Mouse (Mus musculus): ENCODE data around the gene Pax5. TPM values are rescaled to one million over a fixed set of nuclear protein-coding genes. Genes with fewer than 3 reads are reported as not detected.
A peak's percentile ranks its signal among the peaks of the same experiment; 100 is the strongest.

Pax5 gene
- total and polyA plus RNA-seq, 3 experiments, result 0.68 to 1.5 (median 1.1) TPM

- Histone ChIP-seq H3K4me1 (ENCODE audit: control insufficient read depth, insufficient read depth, low read length) (no peaks in the 10 kb centered on the region), H3K9ac (ENCODE audit: low read depth, low read length) (no peak overlapping the region), H3K27ac (no peak overlapping the region), H3K27me3 (ENCODE audit: control insufficient read depth, insufficient read depth, low read length) (peaks cover 31% of the 10 kb centered on the region), H3K36me3 (ENCODE audit: control insufficient read depth, insufficient read depth, low read length) (no peaks in the 10 kb centered on the region), H3K4me3 (peak overlapping the region; percentile 35), H3K79me2 (replicated peaks; ENCODE audit: control insufficient read depth, insufficient read depth, low read length) (no peaks in the 10 kb centered on the region)
- intact Hi-C loops (cut with DNase I), result no loop called here
- DNase-seq, result peak in 1 of 2 experiments; percentile 21
- no peak for TF ChIP-seq POLR2A (IDR thresholded peaks at IDR 0.05; ENCODE audit: insufficient read depth, low read depth, low read length)
- no peak for TF ChIP-seq CTCF (IDR thresholded peaks at IDR 0.05)
- no peak for TF ChIP-seq EP300 (IDR thresholded peaks at IDR 0.05; ENCODE audit: insufficient read depth, low read depth, low read length)
- under 1% methylated on average over 66 of the region's 66 CpGs for WGBS
These were observed 6.5 kb downstream of the Pax5 start for GRCm38 (mm10) chr4:44703686-44704368.

- H3K79me2 ChIP-seq (replicated peaks; ENCODE audit: control insufficient read depth, insufficient read depth, low read length), result no peaks in the 10 kb centered on the region
- no peak overlapping the region for H3K9ac ChIP-seq (ENCODE audit: low read depth, low read length)
- no peak overlapping the region for H3K27ac ChIP-seq
- peak in 1 of 2 experiments; percentile 22 for DNase-seq
- no peaks in the 10 kb centered on the region for H3K36me3 ChIP-seq (ENCODE audit: control insufficient read depth, insufficient read depth, low read length)
- no peaks in the 10 kb centered on the region for H3K4me1 ChIP-seq (ENCODE audit: control insufficient read depth, insufficient read depth, low read length)
- H3K27me3 ChIP-seq (ENCODE audit: control insufficient read depth, insufficient read depth, low read length), result peaks cover 34% of the 10 kb centered on the region
- no peak overlapping the region; the same call in 1 of the 2 replicates for H3K4me3 ChIP-seq
- WGBS, result 3% methylated on average over 58 of the region's 58 CpGs
- TF ChIP-seq POLR2A (IDR thresholded peaks at IDR 0.05; ENCODE audit: insufficient read depth, low read depth, low read length) (no peak), EP300 (IDR thresholded peaks at IDR 0.05; ENCODE audit: insufficient read depth, low read depth, low read length) (no peak), CTCF (IDR thresholded peaks at IDR 0.05) (no peak)
- intact Hi-C loops (cut with DNase I), result no loop called here
These were observed 7.2 kb downstream of the Pax5 start for GRCm38 (mm10) chr4:44702891-44703685.

- peak in 1 of 2 experiments; percentile 23 for DNase-seq
- Histone ChIP-seq H3K9ac (ENCODE audit: low read depth, low read length) (no peak overlapping the region), H3K27me3 (ENCODE audit: control insufficient read depth, insufficient read depth, low read length) (peaks cover 34% of the 10 kb centered on the region), H3K27ac (no peak overlapping the region), H3K36me3 (ENCODE audit: control insufficient read depth, insufficient read depth, low read length) (no peaks in the 10 kb centered on the region), H3K79me2 (replicated peaks; ENCODE audit: control insufficient read depth, insufficient read depth, low read length) (no peaks in the 10 kb centered on the region), H3K4me3 (no peak overlapping the region), H3K4me1 (ENCODE audit: control insufficient read depth, insufficient read depth, low read length) (no peaks in the 10 kb centered on the region)
- intact Hi-C loops (cut with DNase I), result no loop called here
- no peak for TF ChIP-seq EP300 (IDR thresholded peaks at IDR 0.05; ENCODE audit: insufficient read depth, low read depth, low read length)
- no peak for TF ChIP-seq CTCF (IDR thresholded peaks at IDR 0.05)
- no peak for TF ChIP-seq POLR2A (IDR thresholded peaks at IDR 0.05; ENCODE audit: insufficient read depth, low read depth, low read length)
- 2% methylated on average over 25 of the region's 25 CpGs for WGBS
These were observed 8.2 kb downstream of the Pax5 start for GRCm38 (mm10) chr4:44702011-44702527.

- WGBS, result 3% methylated on average over 9 of the region's 9 CpGs
- intact Hi-C loops (cut with DNase I), result no loop called here
- Histone ChIP-seq H3K9ac (ENCODE audit: low read depth, low read length) (no peak overlapping the region), H3K27ac (no peak overlapping the region), H3K4me3 (no peak overlapping the region), H3K4me1 (ENCODE audit: control insufficient read depth, insufficient read depth, low read length) (no peaks in the 10 kb centered on the region), H3K36me3 (ENCODE audit: control insufficient read depth, insufficient read depth, low read length) (no peaks in the 10 kb centered on the region), H3K27me3 (ENCODE audit: control insufficient read depth, insufficient read depth, low read length) (peaks cover 32% of the 10 kb centered on the region), H3K79me2 (replicated peaks; ENCODE audit: control insufficient read depth, insufficient read depth, low read length) (no peaks in the 10 kb centered on the region)
- TF ChIP-seq POLR2A (IDR thresholded peaks at IDR 0.05; ENCODE audit: insufficient read depth, low read depth, low read length) (no peak), CTCF (IDR thresholded peaks at IDR 0.05) (no peak), EP300 (IDR thresholded peaks at IDR 0.05; ENCODE audit: insufficient read depth, low read depth, low read length) (no peak)
- DNase-seq, result no peak
These were observed 8.8 kb downstream of the Pax5 start for GRCm38 (mm10) chr4:44701513-44701912.

- TF ChIP-seq CTCF (IDR thresholded peaks at IDR 0.05), result no peak
- no peak for TF ChIP-seq POLR2A (IDR thresholded peaks at IDR 0.05; ENCODE audit: insufficient read depth, low read depth, low read length)
- no peak for TF ChIP-seq EP300 (IDR thresholded peaks at IDR 0.05; ENCODE audit: insufficient read depth, low read depth, low read length)
- Histone ChIP-seq H3K27ac (no peak overlapping the region), H3K79me2 (replicated peaks; ENCODE audit: control insufficient read depth, insufficient read depth, low read length) (no peaks in the 10 kb centered on the region), H3K9ac (ENCODE audit: low read depth, low read length) (no peak overlapping the region), H3K4me1 (ENCODE audit: control insufficient read depth, insufficient read depth, low read length) (no peaks in the 10 kb centered on the region), H3K4me3 (no peak overlapping the region), H3K36me3 (ENCODE audit: control insufficient read depth, insufficient read depth, low read length) (no peaks in the 10 kb centered on the region), H3K27me3 (ENCODE audit: control insufficient read depth, insufficient read depth, low read length) (peaks cover 11% of the 10 kb centered on the region)
- intact Hi-C loops (cut with DNase I), result no loop called here
- DNase-seq, result no peak
These were observed 13.6 kb downstream of the Pax5 start for GRCm38 (mm10) chr4:44696676-44697075.

- intact Hi-C loops (cut with DNase I), result no loop called here
- H3K79me2 ChIP-seq (replicated peaks; ENCODE audit: control insufficient read depth, insufficient read depth, low read length), result no peaks in the 10 kb centered on the region
- peaks cover 6% of the 10 kb centered on the region for H3K27me3 ChIP-seq (ENCODE audit: control insufficient read depth, insufficient read depth, low read length)
These were observed 15.9 kb downstream of the Pax5 start for GRCm38 (mm10) chr4:44694369-44694768.

More at GRCm38 (mm10) chr4:44694369-44694768, 15.9 kb downstream of the Pax5 start:
- no peak overlapping the region for H3K9ac ChIP-seq (ENCODE audit: low read depth, low read length)
- WGBS, result 64% methylated on average over 15 of the region's 15 CpGs
- no peak for DNase-seq
- H3K27ac ChIP-seq, result no peak overlapping the region
- no peak overlapping the region for H3K4me3 ChIP-seq
- TF ChIP-seq EP300 (IDR thresholded peaks at IDR 0.05; ENCODE audit: insufficient read depth, low read depth, low read length), result no peak
- no peak for TF ChIP-seq CTCF (IDR thresholded peaks at IDR 0.05)
- TF ChIP-seq POLR2A (IDR thresholded peaks at IDR 0.05; ENCODE audit: insufficient read depth, low read depth, low read length), result no peak
- no peaks in the 10 kb centered on the region for H3K4me1 ChIP-seq (ENCODE audit: control insufficient read depth, insufficient read depth, low read length)
- no peaks in the 10 kb centered on the region for H3K36me3 ChIP-seq (ENCODE audit: control insufficient read depth, insufficient read depth, low read length)

Measured in heart, adult 2 months (tissue).